Mouse (Mus musculus) heart, embryonic 13.5 days (tissue): ENCODE measurements around the gene Pemt. TPM values are rescaled to one million over a fixed set of nuclear protein-coding genes. Genes with fewer than 3 reads are reported as not detected.

Source experiments
- ATAC-seq: fragments of 200-750 bp; cut with Nextera tagmentation; 2 replicates; pipeline ENCODE4 v1.8.0; 2017; ENCODE audit warnings: moderate TSS enrichment; ENCODE audit not compliant: insufficient number of reproducible peaks, low FRiP score, low TSS enrichment; ENCODE audit errors: extremely low read depth
- H3K27ac ChIP-seq: fragments of 300-500 bp; sonication (generic); replicated peaks from 2 replicates; pipeline ENCODE4 v1.5.1; 2015; ENCODE audit warnings: moderate library complexity, mild to moderate bottlenecking, inconsistent platforms
- H3K27me3 ChIP-seq: fragments of 300-500 bp; sonication (generic); replicated peaks from 2 replicates; pipeline ENCODE4 v1.6.1; 2015; ENCODE audit warnings: mild to moderate bottlenecking, inconsistent platforms
- H3K36me3 ChIP-seq: fragments of 300-500 bp; sonication (generic); 2 replicates; pipeline ENCODE4 v1.6.1; 2015; ENCODE audit warnings: mild to moderate bottlenecking, inconsistent platforms
- H3K4me1 ChIP-seq: fragments of 300-500 bp; sonication (generic); 2 replicates; pipeline ENCODE4 v1.6.1; 2015; ENCODE audit warnings: inconsistent platforms
- H3K4me2 ChIP-seq: fragments of 300-500 bp; sonication (generic); 2 replicates; pipeline ENCODE4 v1.6.1; 2015; ENCODE audit warnings: inconsistent platforms, mild to moderate bottlenecking, moderate library complexity
- H3K4me3 ChIP-seq: fragments of 300-500 bp; sonication (generic); 2 replicates; pipeline ENCODE4 v1.5.1; 2015; ENCODE audit warnings: moderate library complexity, mild to moderate bottlenecking, inconsistent platforms
- H3K9ac ChIP-seq: fragments of 300-500 bp; sonication (generic); 2 replicates; pipeline ENCODE4 v1.6.1; 2015; ENCODE audit warnings: inconsistent platforms, mild to moderate bottlenecking, moderate library complexity
- H3K9me3 ChIP-seq: fragments of 300-500 bp; sonication (generic); 2 replicates; pipeline ENCODE4 v1.6.1; 2016; ENCODE audit warnings: inconsistent platforms
- WGBS: fragments of 180-500 bp; shearing (Covaris S2); methylation state at CpG from one replicate; pipeline ENCODE4 v1.1.7; 2015; ENCODE audit warnings: mixed read lengths; 5-methylcytosine and 5-hydroxymethylcytosine counted together
- polyA plus RNA-seq: library from polyadenylated mRNA; unstranded; fragments of >200 nt; fragmentation: Nextera tagmentation; extraction: Ambion mirVana; gene quantifications from 2 replicates; pipeline ENCODE4 v1.2.1, GENCODE M21; 2015

The Pemt gene
- polyA plus RNA-seq, 1 experiment from 2014 or later = 12.8 TPM

- H3K4me3 ChIP-seq = no peak overlapping the region
- no peaks in the 10 kb centered on the region for H3K27me3 ChIP-seq
- no peak overlapping the region for H3K9ac ChIP-seq
- H3K4me1 ChIP-seq = peaks cover 19% of the 10 kb centered on the region
- ATAC-seq = no peak
- H3K4me2 ChIP-seq = peak overlapping the region; percentile 25; the same call in 1 of the 2 replicates
- H3K9me3 ChIP-seq = no peaks in the 10 kb centered on the region
- 25% methylated on average over 9 of the region's 9 CpGs for WGBS
- no peaks in the 10 kb centered on the region for H3K36me3 ChIP-seq
- H3K27ac ChIP-seq = no peak overlapping the region; the same call in 1 of the 2 replicates
These were observed 52.0 kb downstream of the Pemt start for GRCm38 (mm10) chr11:59994318-59994717.

DNA sequence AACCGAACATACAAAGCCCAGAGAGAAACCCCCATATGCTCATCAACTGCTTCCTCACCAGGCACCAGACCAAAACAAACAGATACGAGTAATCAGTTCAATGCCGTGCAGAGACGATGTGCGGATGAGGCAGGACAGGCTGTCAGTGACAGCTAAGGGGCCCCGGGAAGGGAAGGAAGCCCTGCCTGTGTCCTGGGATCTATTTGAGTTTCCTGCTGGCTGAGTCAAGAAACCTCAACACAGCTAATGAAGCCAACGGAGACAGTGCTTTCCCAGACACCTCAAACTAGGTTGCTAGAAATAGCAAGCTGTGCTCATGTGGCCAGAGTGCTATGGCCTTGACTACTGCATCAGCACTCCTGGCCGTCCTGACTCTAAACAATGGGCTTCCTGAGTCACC, 54.9 kb downstream of the Pemt start:
- peaks cover 19% of the 10 kb centered on the region for H3K4me1 ChIP-seq
- H3K27ac ChIP-seq = peak overlapping the region; percentile 68
- H3K9ac ChIP-seq = no peak overlapping the region
- no peak overlapping the region for H3K4me3 ChIP-seq
- H3K36me3 ChIP-seq = no peaks in the 10 kb centered on the region
- no peak; the same call in 1 of the 2 replicates for ATAC-seq
- H3K9me3 ChIP-seq = no peaks in the 10 kb centered on the region
- no peak overlapping the region for H3K4me2 ChIP-seq
- 27% methylated on average over 8 of the region's 8 CpGs for WGBS
- H3K27me3 ChIP-seq = no peaks in the 10 kb centered on the region

GRCm38 (mm10) chr11:59989406-59989805, 56.9 kb downstream of the Pemt start:
- H3K9ac ChIP-seq = no peak overlapping the region

DNA sequence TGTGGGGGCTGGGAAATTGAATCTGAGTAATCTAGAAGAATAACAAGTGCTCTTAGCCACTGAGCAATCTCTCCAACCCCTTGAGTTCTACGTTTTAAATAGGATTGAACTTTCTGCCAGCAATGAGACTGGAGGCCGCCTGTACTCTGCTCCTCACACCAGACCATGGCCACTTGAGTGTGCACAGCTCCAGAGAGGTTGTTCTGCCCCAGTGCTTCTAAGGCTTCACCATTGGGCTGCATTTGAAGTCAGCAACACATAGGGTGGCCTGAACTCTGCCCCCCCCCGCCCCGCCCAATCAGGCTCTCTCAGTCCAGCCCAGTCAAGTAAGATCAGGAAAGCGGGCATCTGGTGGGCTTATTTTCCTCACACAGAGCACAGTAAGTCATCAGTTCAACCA, 68.5 kb downstream of the Pemt start:
- 0 out of 2 replicates have a peak, but pooled peaks cover 2% of the 10 kb centered on the region for H3K4me1 ChIP-seq
- no peak overlapping the region for H3K9ac ChIP-seq
- H3K27ac ChIP-seq = no peak overlapping the region
- 61% methylated on average over 5 of the region's 5 CpGs for WGBS
- H3K4me2 ChIP-seq = no peak overlapping the region
- no peaks in the 10 kb centered on the region for H3K9me3 ChIP-seq
- ATAC-seq = no peak
- no peak overlapping the region for H3K4me3 ChIP-seq
- H3K36me3 ChIP-seq = no peaks in the 10 kb centered on the region
- H3K27me3 ChIP-seq = no peaks in the 10 kb centered on the region

More at GRCm38 (mm10) chr11:59989406-59989805, 56.9 kb downstream of the Pemt start:
- Histone ChIP-seq H3K4me2 (no peak overlapping the region), H3K27ac (no peak overlapping the region), H3K27me3 (no peaks in the 10 kb centered on the region), H3K36me3 (no peaks in the 10 kb centered on the region), H3K9me3 (no peaks in the 10 kb centered on the region), H3K4me1 (peaks cover 12% of the 10 kb centered on the region), H3K4me3 (no peak overlapping the region)
- ATAC-seq = no peak
- WGBS = 87% methylated on average over 1 of the region's 1 CpGs

- 60% methylated on average over 10 of the region's 10 CpGs for WGBS
These were observed 71.0 kb downstream of the Pemt start for GRCm38 (mm10) chr11:59975241-59975640.

GRCm38 (mm10) chr11:59973389-59973788, 72.9 kb downstream of the Pemt start:
- Histone ChIP-seq H3K4me2 (no peak overlapping the region), H3K4me3 (no peak overlapping the region), H3K36me3 (no peaks in the 10 kb centered on the region), H3K4me1 (peaks cover 21% of the 10 kb centered on the region), H3K27me3 (no peaks in the 10 kb centered on the region), H3K27ac (no peak overlapping the region), H3K9ac (no peak overlapping the region), H3K9me3 (no peaks in the 10 kb centered on the region)
- ATAC-seq = no peak
- 79% methylated on average over 5 of the region's 5 CpGs for WGBS

More at GRCm38 (mm10) chr11:59975241-59975640, 71.0 kb downstream of the Pemt start:
- H3K9me3 ChIP-seq = no peaks in the 10 kb centered on the region
- H3K27ac ChIP-seq = no peak overlapping the region
- no peak for ATAC-seq
- H3K27me3 ChIP-seq = no peaks in the 10 kb centered on the region
- H3K4me1 ChIP-seq = peaks cover 23% of the 10 kb centered on the region
- H3K4me3 ChIP-seq = no peak overlapping the region
- H3K9ac ChIP-seq = no peak overlapping the region
- H3K4me2 ChIP-seq = no peak overlapping the region
- H3K36me3 ChIP-seq = no peaks in the 10 kb centered on the region

- no peak overlapping the region for H3K4me3 ChIP-seq
- 29% methylated on average over 2 of the region's 2 CpGs for WGBS
- ATAC-seq = peak; percentile 47; the same call in 1 of the 2 replicates
- H3K36me3 ChIP-seq = no peaks in the 10 kb centered on the region
- peak overlapping the region; percentile 86 for H3K27ac ChIP-seq
- H3K4me1 ChIP-seq = peaks cover 21% of the 10 kb centered on the region
- H3K9me3 ChIP-seq = no peaks in the 10 kb centered on the region
- peak overlapping the region; percentile 12; the same call in 1 of the 2 replicates for H3K9ac ChIP-seq
- no peaks in the 10 kb centered on the region for H3K27me3 ChIP-seq
- no peak overlapping the region; the same call in 1 of the 2 replicates for H3K4me2 ChIP-seq
These were observed 74.6 kb downstream of the Pemt start for GRCm38 (mm10) chr11:59971691-59972090.

DNA sequence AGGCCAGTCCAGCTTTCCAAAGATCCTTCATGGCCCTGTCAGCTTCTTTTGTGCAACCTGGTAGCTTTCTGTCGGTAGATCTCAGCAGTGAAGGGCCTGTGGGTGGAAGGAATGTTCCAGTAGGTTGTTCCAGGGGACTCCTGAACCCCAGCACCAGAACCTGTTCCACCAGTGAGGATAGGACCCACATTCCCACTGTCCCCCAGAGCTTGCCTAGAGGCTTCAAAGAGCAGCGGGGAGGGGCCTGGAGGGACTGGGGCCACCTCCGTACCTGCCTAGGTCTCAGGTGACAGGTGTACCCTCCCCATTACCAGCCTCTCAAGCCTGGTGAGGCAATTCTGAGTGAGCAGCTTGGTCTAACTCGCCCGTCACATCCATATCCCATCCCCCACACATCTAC, 75.5 kb downstream of the Pemt start:
- WGBS = 59% methylated on average over 4 of the region's 5 CpGs
- Histone ChIP-seq H3K4me3 (no peak overlapping the region), H3K4me2 (no peak overlapping the region), H3K27ac (peak overlapping the region; percentile 86; the same call in 1 of the 2 replicates), H3K9ac (peak overlapping the region; percentile 12; the same call in 1 of the 2 replicates), H3K27me3 (no peaks in the 10 kb centered on the region), H3K36me3 (no peaks in the 10 kb centered on the region), H3K4me1 (peaks cover 30% of the 10 kb centered on the region), H3K9me3 (no peaks in the 10 kb centered on the region)
- no peak for ATAC-seq

DNA sequence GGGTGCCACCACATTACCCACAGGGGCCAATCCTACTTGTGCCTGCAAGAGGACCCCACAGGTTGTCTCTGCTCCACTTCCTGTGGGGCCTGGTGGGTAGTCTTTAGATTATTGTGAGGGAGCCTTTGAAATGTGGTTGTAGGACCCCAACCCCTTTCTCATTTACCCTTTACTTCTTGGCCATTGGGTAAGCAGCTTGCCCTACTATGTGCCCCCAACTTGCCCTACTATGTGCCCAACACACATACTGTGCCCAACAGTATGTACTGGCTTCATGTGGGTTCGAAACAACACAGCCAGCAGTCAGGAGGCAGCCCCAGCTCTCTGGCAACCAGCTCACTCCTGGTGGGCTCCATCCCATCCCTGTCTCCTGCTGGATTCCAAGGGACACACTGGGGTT, 78.5 kb downstream of the Pemt start:
- whole genome bisulfite sequencing = 72% methylated on average over 1 of the region's 1 CpGs
- Histone ChIP-seq H3K9ac (no peak overlapping the region), H3K4me1 (peaks cover 51% of the 10 kb centered on the region), H3K4me3 (no peak overlapping the region), H3K27me3 (peaks cover 9% of the 10 kb centered on the region; the same call in 1 of the 2 replicates), H3K36me3 (peaks cover under 1% of the 10 kb centered on the region), H3K4me2 (no peak overlapping the region), H3K27ac (no peak overlapping the region), H3K9me3 (no peaks in the 10 kb centered on the region)
- ATAC-seq = no peak

- Histone ChIP-seq H3K4me3 (no peak overlapping the region), H3K4me1 (peaks cover 54% of the 10 kb centered on the region), H3K9me3 (no peaks in the 10 kb centered on the region), H3K4me2 (no peak overlapping the region), H3K9ac (peak overlapping the region; percentile 15; the same call in 1 of the 2 replicates), H3K27me3 (peaks cover 13% of the 10 kb centered on the region; the same call in 1 of the 2 replicates), H3K27ac (no peak overlapping the region), H3K36me3 (peaks cover 17% of the 10 kb centered on the region)
- 73% methylated on average over 4 of the region's 4 CpGs for WGBS
- ATAC-seq = no peak
These were observed 80.2 kb downstream of the Pemt start for GRCm38 (mm10) chr11:59966102-59966483.

GRCm38 (mm10) chr11:59965227-59966101, 80.8 kb downstream of the Pemt start:
- Histone ChIP-seq H3K27ac (peak overlapping the region; percentile 87), H3K27me3 (peaks cover 13% of the 10 kb centered on the region; the same call in 1 of the 2 replicates), H3K36me3 (peaks cover 23% of the 10 kb centered on the region), H3K4me2 (peak overlapping the region; percentile 80), H3K9ac (peak overlapping the region; percentile 77), H3K4me1 (peaks cover 54% of the 10 kb centered on the region), H3K9me3 (no peaks in the 10 kb centered on the region), H3K4me3 (peak overlapping the region; percentile 57)
- 0 out of 2 replicates have a peak, but pooled peaks have one; percentile 18 for ATAC-seq
- 31% methylated on average over 25 of the region's 25 CpGs for WGBS
